Mouse (Mus musculus): ENCODE measurements around the gene Arhgef25. TPM values are rescaled to one million over a fixed set of nuclear protein-coding genes. Genes with fewer than 3 reads are reported as not detected.
A peak's percentile ranks its signal among the peaks of the same experiment; 100 is the strongest.
"Not testable (repeated sequence)": the region's sequence is repeated elsewhere in the genome, so short reads cannot be mapped to it uniquely, and the experiment has no call there.

The Arhgef25 gene
- polyA plus RNA-seq, 2 experiments from 2014 or later = 0.38 TPM; not detected in 1

- no peak for ATAC-seq
These were observed 24.6 kb downstream of the Arhgef25 start for GRCm38 (mm10) chr10:127165354-127165653.

GRCm38 (mm10) chr10:127164631-127165353, 25.1 kb downstream of the Arhgef25 start, which contains the start of gene B4galnt1:
Gene B4galnt1 (plus strand): TSS chr10:127165225.
- peak; percentile 41 for ATAC-seq

GRCm38 (mm10) chr10:127164190-127164589, 25.7 kb downstream of the Arhgef25 start:
- ATAC-seq = no peak

- ATAC-seq = peak; percentile 71
These were observed 27.1 kb downstream of the Arhgef25 start for GRCm38 (mm10) chr10:127162771-127163261.

GRCm38 (mm10) chr10:127160728-127161127, 29.2 kb downstream of the Arhgef25 start:
- no peak for ATAC-seq

- ATAC-seq = no peak
These were observed 29.8 kb downstream of the Arhgef25 start for GRCm38 (mm10) chr10:127160081-127160480.

GRCm38 (mm10) chr10:127158471-127158870, 31.4 kb downstream of the Arhgef25 start:
- no peak for ATAC-seq

GRCm38 (mm10) chr10:127156511-127156910, 33.4 kb downstream of the Arhgef25 start:
- ATAC-seq = no peak

GRCm38 (mm10) chr10:127156089-127156488, 33.8 kb downstream of the Arhgef25 start:
- no peak for ATAC-seq

- ATAC-seq = no peak
These were observed 35.2 kb downstream of the Arhgef25 start for GRCm38 (mm10) chr10:127154652-127155051.

- ATAC-seq = no peak
These were observed 35.6 kb downstream of the Arhgef25 start for GRCm38 (mm10) chr10:127154241-127154640.

- no peak for ATAC-seq
These were observed 36.6 kb downstream of the Arhgef25 start for GRCm38 (mm10) chr10:127153323-127153722.

- not testable (repeated sequence) for ATAC-seq
These were observed 37.3 kb downstream of the Arhgef25 start for GRCm38 (mm10) chr10:127152556-127152955.

- ATAC-seq = not testable (repeated sequence)
These were observed 38.6 kb downstream of the Arhgef25 start for GRCm38 (mm10) chr10:127151233-127151632.

GRCm38 (mm10) chr10:127150471-127150872, 39.4 kb downstream of the Arhgef25 start:
- ATAC-seq = peak; percentile 87

GRCm38 (mm10) chr10:127147135-127147534, 42.7 kb downstream of the Arhgef25 start:
- no peak for ATAC-seq

- ATAC-seq = no peak
These were observed 44.6 kb downstream of the Arhgef25 start for GRCm38 (mm10) chr10:127145303-127145702.

- no peak for ATAC-seq
These were observed 45.3 kb downstream of the Arhgef25 start for GRCm38 (mm10) chr10:127144536-127144935.

- no peak for ATAC-seq
These were observed 46.7 kb downstream of the Arhgef25 start for GRCm38 (mm10) chr10:127143228-127143627.

- peak; percentile 69 for ATAC-seq
These were observed 48.4 kb downstream of the Arhgef25 start for GRCm38 (mm10) chr10:127141500-127141899.

- peak; percentile 25 for ATAC-seq
These were observed 48.9 kb downstream of the Arhgef25 start for GRCm38 (mm10) chr10:127140971-127141370.

- no peak for ATAC-seq
These were observed 51.3 kb downstream of the Arhgef25 start for GRCm38 (mm10) chr10:127138328-127139141.

GRCm38 (mm10) chr10:127137896-127138295, 52.0 kb downstream of the Arhgef25 start:
- no peak for ATAC-seq

- peak; percentile 72 for ATAC-seq
These were observed 53.4 kb downstream of the Arhgef25 start for GRCm38 (mm10) chr10:127136510-127136909.
